Mouse (Mus musculus) gastrocnemius, postnatal 14 days (tissue): ENCODE data around the gene Gdpd1. TPM values are rescaled to one million over a fixed set of nuclear protein-coding genes. Genes with fewer than 3 reads are reported as not detected.
"Not testable (repeated sequence)": the region's sequence is repeated elsewhere in the genome, so short reads cannot be mapped to it uniquely, and the experiment has no call there.

Experiments
- DNase-seq: peaks from one replicate; pipeline ENCODE4 v3.0.0; 2021; ENCODE audit warnings: mixed read lengths
- intact Hi-C: fragments of 180-260 bp; cut with DNase I; formaldehyde crosslinking; loops from one replicate; pipeline ENCODE4 v1.15.1; 2025; ENCODE audit warnings: low total_unique reads
- total RNA-seq, 2 experiments: library from RNA; stranded (reverse); gene quantifications; 2 replicates each; pipeline ENCODE4 v1.2.3; 2021

The Gdpd1 gene
- total RNA-seq, 2 experiments from 2014 or later: 2.5 to 3.0 TPM

GRCm38 (mm10) chr11:87036180-87036579 is 37.7 kb downstream of the Gdpd1 start:
- DNase-seq: no peak
- intact Hi-C loops: no loop called here

DNA sequence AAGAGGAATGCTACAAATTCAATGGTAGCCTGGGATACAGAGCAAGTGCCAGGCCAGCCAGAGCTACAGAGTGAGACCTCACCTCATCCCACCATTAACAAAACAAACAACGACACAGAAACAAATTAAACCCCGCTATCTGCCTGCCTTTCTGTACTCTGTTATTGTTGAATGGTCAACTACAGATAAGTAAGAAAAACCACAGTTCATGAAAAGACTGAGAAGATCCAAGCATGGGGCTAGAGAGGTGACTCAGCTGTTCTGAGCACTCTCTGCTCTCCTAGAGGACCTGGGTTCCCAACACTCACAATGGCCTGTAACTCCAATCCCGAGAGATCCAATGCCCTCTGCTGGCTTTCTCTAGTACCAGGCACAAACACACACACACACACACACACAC is 45.6 kb downstream of the Gdpd1 start:
- intact Hi-C loops: no loop called here
- no peak for DNase-seq

DNA sequence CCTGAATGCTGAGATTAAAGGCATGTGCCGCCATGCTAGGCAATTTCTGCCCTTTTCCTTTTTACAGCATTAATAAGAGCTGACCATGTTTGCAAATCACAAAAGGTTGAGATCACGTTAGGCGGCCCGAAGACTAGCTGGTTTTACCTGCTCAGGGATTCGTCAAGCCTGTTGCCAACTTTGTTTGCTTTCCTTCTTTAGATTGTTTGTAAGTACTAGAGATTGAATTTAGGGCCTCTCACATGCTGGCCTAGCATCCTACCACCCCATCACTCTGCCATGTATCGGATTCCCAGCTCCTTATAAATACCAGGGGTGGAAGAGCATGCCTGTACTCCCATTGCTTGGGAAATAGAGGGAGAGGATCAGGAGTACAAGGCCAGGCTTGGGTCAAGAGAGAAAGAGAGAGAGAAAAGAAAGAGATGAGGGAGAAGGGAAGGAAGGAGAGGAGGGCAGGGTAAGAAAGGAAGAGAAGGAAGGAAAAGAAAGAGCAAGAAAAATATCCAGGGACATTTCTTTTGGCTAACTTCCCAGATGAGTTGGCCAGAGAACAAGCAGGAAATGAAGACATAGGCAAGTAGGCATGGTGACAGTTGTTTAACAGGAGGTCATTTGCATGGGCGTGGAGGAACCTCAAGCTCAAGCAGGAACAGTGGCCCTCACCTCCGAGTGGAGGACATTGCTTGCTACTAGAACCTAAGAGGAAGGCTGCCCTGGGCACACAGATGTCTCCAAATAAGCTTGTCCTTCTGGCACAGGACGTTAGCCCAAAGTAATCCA is 47.6 kb downstream of the Gdpd1 start:
- DNase-seq: no peak
- intact Hi-C loops: no loop called here

GRCm38 (mm10) chr11:87025351-87025750 is 48.5 kb downstream of the Gdpd1 start:
- DNase-seq: no peak
- intact Hi-C loops: no loop called here

DNA sequence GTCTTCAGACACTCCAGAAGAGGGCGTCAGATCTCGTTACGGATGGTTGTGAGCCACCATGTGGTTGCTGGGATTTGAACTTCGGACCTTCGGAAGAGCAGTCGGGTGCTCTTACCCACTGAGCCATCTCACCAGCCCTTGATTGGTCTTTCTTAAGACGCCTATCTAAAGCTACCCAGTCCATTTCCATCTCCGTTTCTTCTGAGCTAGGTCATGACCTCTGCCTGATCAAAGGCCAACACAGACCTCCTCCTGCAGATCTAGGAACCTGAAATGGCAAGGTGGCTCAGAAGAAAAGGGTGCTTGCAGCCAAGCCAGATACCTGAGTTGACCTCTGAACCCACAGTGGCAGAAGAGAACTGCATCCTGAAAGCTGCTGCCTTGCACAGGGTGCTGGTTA is 50.6 kb downstream of the Gdpd1 start:
- intact Hi-C loops, DNase-seq: not testable (repeated sequence)

DNA sequence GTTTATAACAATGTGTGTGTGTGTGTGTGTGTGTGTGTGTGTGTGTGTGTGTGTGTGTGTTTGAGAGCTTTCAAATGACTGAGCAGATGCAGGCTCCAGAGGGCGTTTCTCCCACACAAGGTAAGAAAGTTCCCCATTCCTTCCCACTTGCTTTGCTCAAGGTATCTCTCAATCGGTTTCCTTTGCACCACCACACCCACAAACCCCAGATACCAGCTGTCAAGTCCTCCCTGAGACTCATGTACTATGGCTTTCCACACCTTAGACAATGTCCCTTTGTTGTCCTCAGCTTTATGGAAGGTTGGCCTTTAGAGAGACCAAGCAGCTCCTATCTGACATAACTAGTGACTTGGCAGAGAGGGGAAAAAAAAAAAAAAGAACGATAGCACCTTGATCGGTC is 51.1 kb downstream of the Gdpd1 start:
- DNase-seq: no peak
- intact Hi-C loops: no loop called here

DNA sequence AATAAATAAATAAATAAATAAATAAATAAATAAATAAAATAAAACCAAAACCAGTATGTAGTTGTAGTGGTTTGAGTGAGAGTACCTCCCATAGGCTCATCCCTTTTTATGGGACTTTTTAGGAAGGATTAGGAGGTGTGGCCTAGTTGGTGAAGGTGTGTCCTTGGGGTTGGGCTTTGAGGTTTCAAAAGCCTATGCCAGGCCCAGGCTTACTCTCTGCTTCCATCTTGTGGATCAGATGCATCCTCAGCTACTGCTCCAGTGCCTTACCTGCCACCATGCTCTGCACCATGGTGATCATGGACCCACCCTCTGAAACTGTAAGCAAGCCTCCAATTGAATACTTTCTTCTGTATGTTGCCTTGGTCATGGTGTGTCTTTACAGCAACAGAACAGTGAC is 52.3 kb downstream of the Gdpd1 start:
- no peak for DNase-seq
- intact Hi-C loops: no loop called here

DNA sequence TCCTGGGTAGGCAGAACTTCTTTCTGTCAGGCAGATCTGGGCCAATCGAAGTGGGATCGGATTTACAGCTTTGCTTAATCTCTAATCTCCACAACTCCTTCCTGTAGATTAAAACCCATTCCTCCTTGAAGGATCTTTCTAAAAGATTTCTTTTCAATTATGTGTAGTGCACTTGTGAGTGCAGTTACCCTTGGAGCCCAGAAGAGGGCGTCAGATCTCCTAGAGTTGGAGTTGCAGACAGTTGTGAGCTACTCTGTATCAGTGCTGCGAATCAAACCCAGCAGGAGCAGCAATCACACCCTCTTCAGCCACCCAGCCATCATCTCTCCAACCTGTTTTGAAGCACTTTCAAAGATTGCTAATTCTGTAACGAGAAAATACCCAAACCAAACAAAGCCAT is 53.4 kb downstream of the Gdpd1 start:
- no peak for DNase-seq
- intact Hi-C loops: no loop called here

DNA sequence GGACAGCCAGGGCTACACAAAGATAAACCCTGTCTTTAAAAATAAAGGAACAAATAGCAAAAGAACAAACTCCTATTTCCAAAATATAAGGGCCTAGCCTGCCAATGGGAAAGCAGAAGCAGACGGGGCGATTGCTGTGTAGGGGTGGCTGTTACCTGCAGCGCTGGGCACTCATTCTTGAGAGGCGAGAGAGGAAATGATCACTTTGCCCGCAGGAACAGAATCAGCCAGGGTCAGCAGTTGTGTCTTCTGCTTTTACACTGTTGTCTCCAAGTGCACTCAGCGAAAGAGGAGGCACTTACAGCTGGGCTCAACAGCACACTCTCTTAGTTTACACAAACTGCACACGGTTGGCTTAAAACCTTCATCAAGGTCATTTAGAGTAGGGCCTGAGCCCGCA is 54.4 kb downstream of the Gdpd1 start:
- no peak for DNase-seq
- intact Hi-C loops: no loop called here

DNA sequence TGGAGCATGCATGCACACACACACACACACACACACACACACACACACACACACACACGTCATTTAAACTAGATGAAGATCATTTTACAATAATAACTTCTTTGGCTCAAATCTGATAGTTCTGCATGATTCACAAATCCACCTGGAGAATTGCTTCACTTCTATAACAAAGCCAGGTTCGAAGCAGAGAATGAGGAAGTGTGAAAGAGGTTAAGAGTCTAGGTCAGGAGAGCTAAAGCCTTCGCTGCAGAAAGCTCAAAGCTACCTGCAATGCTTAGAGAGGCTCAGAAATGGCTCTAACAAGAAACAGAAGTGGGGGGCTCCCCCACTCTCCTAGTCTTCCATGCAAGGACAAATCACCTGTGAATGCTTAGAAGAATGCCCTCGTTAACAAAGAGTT is 55.8 kb downstream of the Gdpd1 start:
- intact Hi-C loops: no loop called here

GRCm38 (mm10) chr11:87015691-87016090 is 58.2 kb downstream of the Gdpd1 start:
- no peak for DNase-seq
- intact Hi-C loops: no loop called here

More for the DNA sequence above, 55.8 kb downstream of the Gdpd1 start:
- no peak for DNase-seq

DNA sequence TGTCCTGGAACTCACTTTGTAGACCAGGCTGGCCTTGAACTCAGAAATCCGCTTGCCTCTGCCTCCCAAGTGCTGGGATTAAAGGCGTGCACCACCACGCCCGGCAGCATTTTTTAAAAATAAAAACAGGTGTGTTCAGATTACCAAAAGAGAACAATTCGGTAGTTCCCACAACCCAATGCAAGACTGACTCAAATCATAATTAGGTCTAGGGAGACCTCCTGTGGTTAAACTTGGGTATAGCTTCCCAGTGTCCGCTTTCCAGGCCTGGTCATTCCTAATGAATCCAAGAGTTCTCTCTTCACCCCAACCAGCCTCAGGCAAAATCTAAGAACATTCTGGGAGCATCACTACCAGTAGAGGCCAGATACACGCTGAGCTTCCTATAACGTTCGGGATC is 63.4 kb downstream of the Gdpd1 start:
- intact Hi-C loops: no loop called here
- peak; percentile 27 for DNase-seq

GRCm38 (mm10) chr11:87007371-87007770 is 66.5 kb downstream of the Gdpd1 start:
- no peak for DNase-seq
- intact Hi-C loops: no loop called here

GRCm38 (mm10) chr11:87004960-87005755 is 68.7 kb downstream of the Gdpd1 start:
- intact Hi-C loops: no loop called here
- DNase-seq: no peak

- intact Hi-C loops: no loop called here
- no peak for DNase-seq
Observed at GRCm38 (mm10) chr11:87002078-87002829, 71.6 kb downstream of the Gdpd1 start.

- intact Hi-C loops: no loop called here
- no peak for DNase-seq
Observed at GRCm38 (mm10) chr11:87001217-87001616, 72.6 kb downstream of the Gdpd1 start.

GRCm38 (mm10) chr11:86996266-86996665 is 77.6 kb downstream of the Gdpd1 start:
- intact Hi-C loops: loop anchor here (10.0 kb wide), 1 partner anchor 101 kb away; no protein-coding TSS in a partner anchor

GRCm38 (mm10) chr11:86995625-86996221 is 78.1 kb downstream of the Gdpd1 start:
- intact Hi-C loops: loop anchor here (10.0 kb wide), 1 partner anchor 101 kb away; no protein-coding TSS in a partner anchor

More at GRCm38 (mm10) chr11:86996266-86996665, 77.6 kb downstream of the Gdpd1 start:
- DNase-seq: no peak

GRCm38 (mm10) chr11:86994791-86995624 is 78.9 kb downstream of the Gdpd1 start:
- intact Hi-C loops: loop anchor here (5.0 to 10.0 kb wide), 2 partner anchors 38 to 100 kb away; no protein-coding TSS in a partner anchor

More at GRCm38 (mm10) chr11:86995625-86996221, 78.1 kb downstream of the Gdpd1 start:
- DNase-seq: peak; percentile 48

More at GRCm38 (mm10) chr11:86994791-86995624, 78.9 kb downstream of the Gdpd1 start:
- DNase-seq: no peak
